Mouse (Mus musculus) spleen, postnatal 36 days (tissue): Measurements from ENCODE around the gene Epn2.

ENCODE experiments used
- DNase-seq, 2 experiments: peaks; one replicate each; pipeline ENCODE4 v3.0.0; 2022; ENCODE audit warnings: low spot score in 2 of 2, mixed read lengths in 1 of 2

Epn2 gene

DNA sequence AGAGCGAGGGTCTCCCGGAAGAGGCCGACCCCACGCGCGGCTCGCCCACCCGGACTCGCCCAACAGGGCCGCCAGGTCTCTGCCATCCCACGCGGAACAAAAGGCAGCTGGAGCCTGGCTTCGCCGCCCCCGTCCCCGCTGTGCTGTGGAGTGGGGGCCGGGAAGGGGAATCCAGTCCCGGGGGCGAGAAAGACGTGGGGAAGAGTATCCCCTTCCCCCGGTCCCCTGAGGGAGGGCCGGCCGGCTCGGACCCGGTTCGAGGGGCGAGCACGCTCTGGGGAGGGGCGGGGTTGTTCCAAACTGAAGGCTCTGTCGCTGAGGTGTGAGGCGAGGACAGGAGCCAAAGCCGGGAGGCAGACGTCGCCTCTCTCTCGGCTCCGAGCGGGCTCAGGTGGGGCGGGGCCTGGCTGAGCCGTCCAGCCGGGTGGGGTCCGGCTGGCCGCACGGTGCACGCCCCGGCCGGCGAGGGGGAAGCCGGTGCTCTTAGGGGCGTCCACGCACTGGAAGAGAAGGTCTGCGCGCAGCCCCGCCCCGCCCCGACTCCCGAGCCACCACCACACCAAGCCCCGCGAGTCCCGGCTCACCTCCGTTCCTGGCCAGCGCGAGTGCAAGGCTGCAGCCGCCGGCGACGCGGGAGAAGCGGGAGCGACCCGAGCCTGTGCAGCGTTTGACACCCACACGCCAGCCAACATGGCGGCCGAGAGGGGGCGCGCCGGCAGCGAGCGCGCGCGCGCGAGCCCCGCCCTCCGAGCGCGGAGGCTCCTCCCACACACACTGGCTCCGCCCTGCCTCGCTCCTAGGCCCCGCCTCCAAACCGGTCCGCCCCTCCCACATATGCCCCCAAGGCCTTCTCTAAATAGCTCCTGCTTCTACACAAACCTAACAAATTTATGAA is at the start of gene Epn2:
Epn2 (minus strand) TSS at position 705 of the 895 bp plus-strand sequence.
- peak; percentile 22 to 32 for DNase-seq

DNA sequence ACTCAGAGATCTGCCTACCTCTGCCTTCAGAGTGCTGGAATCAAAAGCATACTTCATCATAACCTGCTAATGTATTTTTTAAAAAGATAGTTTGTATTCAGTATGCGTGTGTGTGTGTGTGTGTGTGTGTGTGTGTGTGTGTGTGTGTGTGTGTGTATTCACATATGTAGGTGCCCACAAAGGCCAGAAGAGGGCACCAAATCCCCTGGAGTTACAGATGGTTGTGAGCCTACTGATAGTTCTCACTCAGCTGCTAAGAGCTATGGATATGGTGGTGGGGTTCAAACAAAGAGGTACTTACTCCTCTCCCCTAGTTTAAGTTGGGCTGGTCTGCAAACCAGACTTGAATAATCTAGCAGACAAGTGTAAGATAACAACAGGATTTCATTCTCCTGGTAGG is 47.0 kb upstream of the Epn2 start:
- DNase-seq: no peak

DNA sequence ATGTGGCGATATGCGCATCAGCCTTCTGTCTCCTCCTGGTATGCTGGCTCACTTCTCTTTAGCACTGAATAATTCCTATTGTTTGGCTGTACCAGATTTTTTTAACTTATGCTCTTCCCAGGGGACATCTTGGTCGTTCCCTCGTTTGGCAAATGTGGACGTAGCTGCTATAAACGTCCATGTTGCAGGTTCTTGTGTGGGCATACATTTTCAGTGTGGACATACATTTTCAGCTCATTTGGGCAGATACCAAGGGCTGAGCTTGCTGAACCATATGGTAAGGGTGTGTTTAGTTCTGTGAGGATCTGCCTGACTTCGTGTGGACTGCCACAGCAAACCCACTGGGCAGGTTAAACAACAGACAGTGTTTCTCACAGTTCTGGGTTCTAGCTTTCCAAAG is 45.6 kb upstream of the Epn2 start:
- DNase-seq: no peak

DNA sequence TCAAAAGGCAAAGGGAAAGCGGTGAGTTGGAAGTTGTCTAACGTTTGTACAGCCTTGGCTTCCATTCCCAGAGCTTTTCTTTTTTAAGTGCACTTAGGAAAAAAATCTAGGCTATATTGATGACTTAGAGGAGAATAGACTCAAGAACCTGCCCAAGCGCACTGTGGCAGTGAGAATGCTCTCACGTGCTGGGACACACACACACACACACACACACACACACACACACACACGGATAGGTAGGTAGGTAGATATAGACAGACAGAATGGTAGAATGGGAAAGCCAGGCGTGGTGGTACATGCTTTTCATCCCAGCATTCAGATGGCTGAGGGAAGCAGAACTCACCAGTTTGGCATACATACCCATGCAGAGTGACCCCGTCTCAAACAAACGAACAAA is 41.3 kb upstream of the Epn2 start:
- DNase-seq: no peak

DNA sequence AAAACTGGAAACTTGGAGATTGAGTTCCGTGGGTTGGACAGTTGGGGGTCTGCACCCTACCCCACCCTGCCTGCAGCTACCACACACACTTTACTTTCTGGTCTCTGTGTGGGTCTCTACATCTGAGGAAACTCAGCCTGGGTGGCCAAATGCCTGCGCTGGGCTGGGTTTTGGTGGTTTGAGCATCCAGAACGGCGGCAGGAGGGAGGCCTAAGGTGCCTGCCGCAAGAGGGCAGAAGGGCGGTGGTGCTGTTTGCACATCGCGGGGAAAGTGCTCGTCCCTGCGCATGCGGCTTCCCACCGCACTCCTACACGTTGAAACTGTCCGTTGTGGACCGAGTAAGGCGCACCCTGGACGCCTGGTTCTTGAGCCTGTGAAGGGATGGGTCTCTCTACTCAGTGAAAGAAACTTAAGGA is 40.8 kb upstream of the Epn2 start:
- peak; percentile 61 to 64 for DNase-seq

DNA sequence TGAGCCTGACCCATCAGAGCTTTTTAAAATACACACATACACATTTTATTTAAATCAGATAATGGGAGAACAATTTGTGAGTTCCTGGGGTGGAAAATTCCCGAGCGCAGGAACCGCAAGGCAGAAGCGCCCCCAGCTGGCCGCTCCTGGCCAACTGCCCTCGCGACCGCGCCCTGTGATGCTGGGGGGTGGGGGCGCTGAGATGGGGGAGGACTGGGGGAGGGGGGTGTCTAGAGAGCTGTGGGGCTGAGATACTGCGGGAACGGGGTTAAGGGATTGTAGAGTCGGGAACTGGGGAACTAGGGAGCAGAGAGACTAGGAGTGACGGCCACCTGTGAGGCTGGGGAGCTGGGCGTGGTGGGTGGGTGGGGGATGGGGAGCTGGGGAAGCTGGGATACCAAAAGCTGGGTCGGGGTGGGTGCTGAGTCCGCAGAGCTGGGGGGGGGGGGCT is 40.3 kb upstream of the Epn2 start:
- DNase-seq: no peak

DNA sequence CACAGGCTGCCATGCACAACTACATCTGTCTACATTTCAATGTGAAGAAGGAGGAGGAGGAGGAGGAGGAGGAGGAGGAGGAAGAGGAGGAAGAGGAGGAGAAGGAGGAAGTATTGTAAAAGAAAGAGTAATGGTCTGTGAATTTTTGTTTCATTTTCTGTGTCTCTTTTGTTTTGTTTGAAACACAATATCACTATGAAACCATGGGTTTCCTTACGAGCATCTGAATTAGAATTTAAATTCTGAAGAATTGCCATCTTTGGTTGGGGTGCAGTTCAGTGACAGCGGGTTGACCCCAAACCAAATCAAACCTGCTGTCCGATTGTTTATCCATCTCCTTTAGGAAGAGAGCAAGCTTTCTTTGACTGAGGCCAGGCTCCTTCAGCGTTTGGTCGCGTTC is 39.9 kb upstream of the Epn2 start:
- no peak for DNase-seq

DNA sequence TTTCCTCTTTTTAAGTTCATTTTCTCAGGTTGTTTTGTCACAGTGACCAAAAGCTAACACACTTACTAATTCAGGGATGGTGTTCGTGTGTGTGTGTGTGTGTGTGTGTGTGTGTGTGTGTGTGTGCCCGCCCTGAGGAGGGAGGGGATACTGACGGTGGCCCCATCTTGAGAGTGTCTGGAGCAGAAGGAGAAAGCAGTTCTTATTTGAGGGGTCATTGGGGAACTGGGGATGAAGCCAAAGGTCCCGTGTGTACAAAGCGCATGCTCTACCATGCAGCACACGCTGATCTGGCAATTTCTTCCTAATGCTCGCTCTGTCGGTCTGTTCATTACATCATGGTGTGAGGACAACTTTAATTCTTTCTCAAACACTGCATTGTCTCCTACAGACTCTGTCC is 39.1 kb upstream of the Epn2 start:
- DNase-seq: no peak

DNA sequence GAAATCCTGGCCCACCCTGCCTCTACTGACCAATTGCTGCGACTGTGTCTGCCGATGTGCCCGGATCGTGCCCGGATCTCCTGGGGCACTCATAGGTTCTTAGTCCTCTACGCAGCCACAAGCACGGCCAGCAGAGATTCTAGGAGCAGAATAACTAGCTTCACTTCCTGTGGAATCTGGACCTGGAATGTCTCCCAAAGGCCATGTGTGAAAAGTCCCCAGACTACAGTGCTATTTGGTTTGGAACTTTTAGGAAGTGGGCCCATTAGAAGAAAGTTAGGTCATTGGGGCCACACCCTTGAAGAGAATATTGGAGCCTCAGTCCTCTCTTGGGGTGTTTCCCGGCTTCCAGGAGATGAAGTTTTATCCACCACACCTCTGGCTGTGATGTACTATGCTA is 38.6 kb upstream of the Epn2 start:
- no peak for DNase-seq

DNA sequence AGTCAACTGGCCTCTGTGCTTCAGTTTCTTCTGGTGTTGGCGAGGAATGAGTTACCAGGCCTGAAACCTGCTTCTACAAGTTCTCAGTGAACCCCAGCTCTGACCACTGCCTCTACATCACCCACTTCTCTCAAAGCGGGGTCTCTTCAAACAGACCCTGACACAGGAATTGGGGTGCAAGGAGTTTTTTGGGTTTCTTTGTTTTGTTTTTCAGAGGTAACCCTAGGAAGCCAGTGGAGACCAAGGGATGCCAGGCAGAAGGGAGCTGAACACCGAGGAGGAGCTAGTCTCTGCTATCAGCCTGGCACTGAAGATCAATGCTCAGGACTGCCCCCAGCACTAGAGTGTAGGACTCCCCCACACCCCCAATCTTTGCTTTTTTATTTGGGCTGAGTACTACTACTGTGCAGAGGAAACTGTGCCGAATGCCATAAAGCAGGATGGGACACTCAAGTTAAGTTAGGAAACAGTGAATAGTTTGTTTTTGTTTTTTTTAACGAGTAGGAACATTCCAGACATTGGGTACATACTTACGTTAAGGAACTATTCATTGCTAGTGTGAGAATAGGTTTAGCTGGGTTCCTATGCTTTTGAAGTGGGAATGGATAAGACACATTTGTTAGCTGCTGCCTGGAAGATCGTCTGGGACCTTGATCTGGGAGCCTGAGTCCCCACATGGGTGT is 37.9 kb upstream of the Epn2 start:
- no peak for DNase-seq

DNA sequence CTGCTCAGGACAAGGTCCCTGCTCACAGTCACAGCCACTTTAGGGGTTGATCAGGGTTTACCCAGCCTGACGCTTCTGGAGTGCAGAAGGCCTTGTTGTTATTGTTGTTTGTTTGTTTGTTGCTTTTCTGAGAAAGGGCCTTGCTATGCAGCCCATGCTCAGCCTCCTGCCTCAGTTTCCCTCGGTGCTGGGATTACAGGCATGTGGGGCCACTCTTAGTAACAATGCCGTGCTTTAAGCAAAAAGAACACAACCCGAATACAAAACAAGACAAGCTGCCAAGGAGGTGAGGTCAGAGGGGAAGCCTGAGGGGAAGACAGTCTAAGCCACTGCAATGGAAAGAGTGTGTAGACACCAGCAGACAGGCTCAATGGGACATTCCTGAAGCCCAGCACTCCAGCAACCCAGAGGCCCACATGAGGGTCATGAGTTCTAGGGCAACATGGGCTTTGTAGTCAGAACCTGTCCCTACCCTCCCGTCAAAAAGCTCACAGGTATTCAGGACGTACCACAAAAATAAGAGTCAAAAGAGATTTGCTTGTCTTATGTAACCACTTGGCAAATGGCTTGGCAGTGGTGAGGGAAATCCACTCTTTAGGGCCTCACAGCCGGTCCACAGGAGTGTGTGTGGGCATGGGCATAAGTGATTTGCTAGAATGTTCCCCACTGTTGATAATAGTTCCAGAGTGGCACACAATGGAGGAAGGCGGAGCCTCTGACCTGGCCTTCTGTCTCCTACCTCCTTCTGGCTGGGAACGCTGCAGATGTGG is 37.2 kb upstream of the Epn2 start:
- DNase-seq: no peak

DNA sequence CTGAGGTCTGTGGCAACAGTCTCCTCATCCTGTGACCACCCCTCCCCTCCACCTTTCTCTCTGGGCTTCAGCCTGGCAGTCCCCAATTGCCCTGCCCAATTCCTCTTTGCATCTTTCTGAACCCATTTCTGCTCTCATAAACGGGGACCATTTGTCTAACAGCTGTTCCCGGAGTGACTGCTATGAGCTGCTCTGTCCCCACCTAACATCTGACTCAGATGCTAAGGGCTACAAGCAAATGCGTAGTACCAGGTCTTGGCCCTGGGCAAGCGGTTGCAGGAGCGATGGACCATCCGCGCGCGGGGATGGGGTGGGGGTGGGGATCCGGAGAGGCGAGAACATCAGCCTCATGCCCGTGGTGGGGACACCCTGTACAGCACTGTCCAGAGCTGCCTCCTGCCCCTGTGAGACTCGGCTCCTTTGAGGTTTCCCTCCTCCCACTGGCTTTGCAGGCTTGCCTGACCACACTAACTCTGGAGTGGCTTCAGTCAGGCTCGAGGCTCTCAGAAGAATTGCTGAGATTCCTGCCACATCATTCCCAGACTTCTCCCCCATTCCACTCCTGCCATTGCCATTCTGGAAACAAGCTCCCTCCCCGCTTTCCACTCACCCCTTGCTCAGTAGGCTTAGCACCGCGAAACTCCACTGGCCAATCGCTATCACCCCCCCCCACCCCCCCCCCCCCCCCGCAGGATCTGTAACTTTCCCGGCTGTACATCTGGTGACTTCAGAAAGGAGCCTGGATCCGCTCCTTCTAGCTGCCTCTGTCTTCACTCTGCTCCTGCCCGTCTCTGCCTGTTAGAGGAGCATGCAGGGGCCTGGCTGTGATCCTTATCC is 36.4 kb upstream of the Epn2 start:
- DNase-seq: no peak

DNA sequence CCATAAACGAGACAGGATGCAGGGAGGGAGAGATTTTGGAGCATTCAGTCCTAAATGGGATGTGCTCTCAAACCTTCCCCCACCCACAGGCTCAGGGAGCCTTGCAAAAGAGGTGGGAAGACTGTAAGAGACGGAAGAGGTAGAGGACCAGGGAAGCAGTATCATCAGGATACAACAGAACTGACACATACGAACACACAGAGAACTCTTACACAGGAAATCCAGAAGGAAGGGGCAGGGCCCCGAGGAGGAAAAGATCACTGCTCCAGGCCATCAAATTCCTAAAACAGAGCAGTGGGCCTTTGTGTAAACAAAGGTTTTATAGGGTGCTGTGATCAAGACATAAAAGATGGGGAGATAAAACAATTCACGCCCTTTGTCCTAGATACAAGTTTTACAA is 34.9 kb upstream of the Epn2 start:
- DNase-seq: no peak

DNA sequence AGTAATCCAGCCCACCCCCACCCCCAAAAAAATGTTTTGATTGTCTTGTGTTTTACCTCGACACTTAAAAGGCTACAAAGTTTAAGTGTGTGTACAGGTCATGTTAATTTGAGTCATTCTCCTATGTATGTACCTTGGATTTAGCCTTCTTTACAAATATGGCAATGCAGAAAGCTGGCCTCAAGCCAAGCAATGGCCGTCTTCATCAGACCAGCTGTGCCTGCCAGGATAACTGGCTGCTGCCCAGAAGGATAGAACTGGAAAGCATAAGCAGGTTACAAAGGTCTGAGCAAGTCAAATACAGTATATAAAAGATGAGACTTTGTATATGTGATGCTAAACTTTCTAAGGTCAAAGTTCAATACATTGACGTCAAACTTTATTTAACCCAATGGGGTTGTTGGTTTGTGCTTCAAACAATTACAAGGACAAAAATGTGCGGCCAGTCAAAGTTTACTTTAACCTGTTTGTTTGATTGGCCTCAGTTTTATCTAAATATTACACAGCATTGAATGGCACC is 32.7 kb upstream of the Epn2 start:
- DNase-seq: no peak

DNA sequence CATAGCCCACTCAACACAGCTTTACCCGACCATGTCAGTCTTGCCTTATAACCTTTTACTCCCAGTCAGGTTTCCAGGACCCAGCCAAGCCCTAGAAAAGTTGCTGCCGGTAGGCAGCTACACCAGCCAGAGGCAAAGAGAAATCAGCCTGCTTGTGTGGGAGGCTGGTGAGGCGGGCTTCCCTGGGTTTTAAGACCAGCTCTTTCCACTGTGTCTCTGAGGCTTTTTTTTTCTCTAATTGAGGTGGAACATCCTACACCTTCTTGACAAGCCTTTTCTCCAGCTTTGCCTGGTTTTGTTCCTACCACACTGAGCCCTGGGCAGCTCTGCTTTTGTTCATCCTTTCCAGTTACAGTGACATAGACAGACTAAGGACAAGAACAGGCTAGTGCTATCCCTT is 31.7 kb upstream of the Epn2 start:
- DNase-seq: no peak

DNA sequence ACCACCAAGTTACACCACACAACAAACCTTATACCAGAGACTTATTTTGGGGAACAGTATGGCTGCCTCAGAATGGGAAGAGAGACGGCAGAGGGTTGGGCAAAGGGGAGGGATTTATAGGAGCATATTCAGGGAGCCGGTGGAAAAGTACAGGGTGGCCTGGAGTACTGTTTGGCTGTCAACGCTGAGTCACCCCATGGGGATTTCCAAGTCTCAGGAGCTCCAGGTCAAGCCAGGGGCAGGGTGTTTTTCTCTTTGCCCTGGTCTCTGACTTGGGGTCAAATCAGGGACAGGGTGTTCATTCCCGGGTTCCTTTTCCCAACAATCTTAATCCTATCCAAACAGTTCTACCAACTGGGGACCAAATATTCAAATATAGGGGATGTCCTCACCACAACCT is 28.6 kb upstream of the Epn2 start:
- peak in 1 of 2 experiments; percentile 7 for DNase-seq

DNA sequence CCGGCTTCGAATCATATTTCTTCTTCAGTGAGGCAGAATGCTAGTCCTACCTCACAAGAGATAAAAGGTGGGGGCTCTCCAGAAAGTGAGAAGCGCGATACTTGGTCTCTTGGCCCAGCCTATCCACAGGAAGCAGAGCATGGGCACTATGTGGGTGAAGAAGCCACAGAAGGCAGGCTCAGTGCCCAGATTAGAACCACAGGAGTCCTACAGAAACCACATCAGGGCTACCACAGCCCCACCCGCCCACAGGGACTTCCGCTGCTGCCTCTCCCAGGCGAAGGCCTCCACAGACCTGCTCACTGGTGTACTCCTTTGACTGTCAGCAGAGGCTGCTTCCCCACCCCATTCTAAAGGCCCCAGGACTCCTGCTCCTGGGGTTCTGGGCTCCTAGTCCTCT is 23.2 kb upstream of the Epn2 start:
- DNase-seq: peak; percentile 80 to 84

DNA sequence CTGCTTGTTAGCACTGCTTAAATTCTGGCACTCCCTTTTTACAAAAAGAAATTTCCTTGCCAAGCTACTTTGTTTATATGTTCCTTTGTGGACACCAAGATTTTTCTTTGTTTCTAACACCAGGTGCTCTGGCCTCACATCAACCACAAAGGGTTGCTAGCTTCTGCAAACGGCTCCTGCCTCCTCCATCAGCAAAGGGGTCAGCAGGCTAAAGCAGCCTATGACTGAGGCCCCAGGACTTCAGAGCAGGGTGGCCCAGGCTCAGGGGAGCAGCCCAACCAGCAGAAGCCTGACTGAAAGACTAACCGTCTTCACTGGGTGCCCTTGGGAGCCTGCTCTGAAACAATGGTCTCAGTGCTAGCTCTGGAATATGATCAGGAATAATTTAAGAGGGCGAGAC is 22.0 kb upstream of the Epn2 start:
- DNase-seq: no peak

DNA sequence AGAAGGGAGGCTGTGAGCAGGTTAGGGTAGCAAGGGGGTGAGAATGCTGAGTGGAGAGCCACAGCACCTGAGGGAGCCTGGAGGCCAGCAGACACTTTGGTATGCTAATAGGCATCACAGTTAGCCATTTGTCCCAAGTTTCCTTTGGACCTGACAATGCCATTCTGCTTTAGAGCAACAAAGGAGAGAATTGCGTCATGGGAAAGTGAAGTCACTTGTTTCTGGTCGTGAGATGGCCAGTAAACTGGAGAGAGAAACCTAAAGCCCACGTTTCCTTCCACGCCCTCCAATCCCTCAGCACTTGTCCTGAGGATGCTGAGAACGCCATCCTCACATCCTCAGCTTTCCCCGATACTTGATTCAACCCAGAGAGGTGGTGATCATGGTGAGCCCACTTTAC is 18.9 kb upstream of the Epn2 start:
- no peak for DNase-seq

DNA sequence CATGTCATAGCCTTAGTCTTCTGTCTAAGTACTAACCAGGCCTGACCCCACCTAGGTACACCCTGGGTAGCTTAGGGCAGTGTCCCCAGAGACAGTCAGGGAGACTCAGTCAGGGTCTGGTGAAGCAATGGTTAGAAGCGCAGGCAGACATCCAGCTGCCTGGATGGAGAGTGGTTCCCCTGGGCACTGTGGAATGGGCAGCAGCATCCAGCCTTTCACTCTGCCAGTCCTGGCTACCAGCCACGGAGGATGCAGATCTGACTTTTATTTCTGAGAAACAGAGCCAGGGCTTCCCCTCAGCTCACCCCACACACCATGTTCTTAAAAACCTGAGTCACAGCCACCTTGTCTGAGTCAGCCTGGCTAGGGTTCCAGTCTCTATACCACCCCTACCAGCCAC is 18.0 kb upstream of the Epn2 start:
- no peak for DNase-seq

DNA sequence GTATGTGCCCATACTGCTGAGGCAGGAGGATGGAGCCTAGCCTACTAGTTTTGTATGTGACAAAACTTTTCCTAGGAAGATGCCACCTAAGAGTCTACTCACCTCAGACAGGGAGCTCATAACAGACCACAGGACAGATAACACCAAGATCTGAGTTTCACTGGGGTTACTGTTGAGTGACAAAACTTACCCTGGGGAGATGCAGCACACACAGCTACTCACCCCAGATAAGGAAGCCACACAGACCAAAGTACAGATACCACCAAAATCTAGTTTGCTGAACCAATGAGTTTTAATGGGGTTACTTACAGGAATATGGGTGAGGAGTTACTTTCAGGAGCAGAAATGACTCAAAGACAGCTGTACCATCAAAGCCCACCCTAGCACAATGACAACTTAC is 13.6 kb upstream of the Epn2 start:
- DNase-seq: no peak
